Mouse (Mus musculus): ENCODE data around the gene Gm21970.

DNA sequence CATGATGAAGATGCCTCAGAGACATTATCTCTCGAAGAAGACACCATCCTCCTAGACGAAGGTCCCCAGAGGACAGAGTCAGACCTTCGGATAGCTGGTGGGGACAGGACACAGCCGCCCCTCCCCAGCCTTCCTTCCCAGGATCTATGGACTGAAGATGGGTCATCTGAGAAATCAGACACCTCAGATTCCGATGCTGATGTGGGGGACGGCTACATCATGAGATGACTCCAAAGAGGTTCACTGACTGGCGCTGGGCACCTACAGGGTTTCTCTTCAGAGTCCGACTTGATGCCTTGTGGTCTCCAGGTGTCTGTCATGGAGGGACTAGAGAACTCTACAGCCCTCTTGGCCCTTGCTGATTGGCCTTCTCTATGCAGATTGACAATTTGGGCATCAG lies 12.7 kb downstream of the Gm21970 start:
- TF ChIP-seq GATA2 (IDR thresholded peaks at IDR 0.05; ENCODE audit: borderline replicate concordance, low read depth, low read length) (no peak), CTCF (IDR thresholded peaks at IDR 0.05; ENCODE audit: low read depth, low read length) (no peak)

Data from G1E (cell line).